Mouse (Mus musculus) T-helper 2 cell (primary cell): Measurements from ENCODE around the gene Glt8d2.

Experiments used
- in situ Hi-C: fragments of 300-600 bp; cut with MboI, MseI; formaldehyde crosslinking; loops from one replicate; pipeline ENCODE4 v1.15.1; 2025; ENCODE audit warnings: high pct_unique_total_duplicates

Gene Glt8d2

DNA sequence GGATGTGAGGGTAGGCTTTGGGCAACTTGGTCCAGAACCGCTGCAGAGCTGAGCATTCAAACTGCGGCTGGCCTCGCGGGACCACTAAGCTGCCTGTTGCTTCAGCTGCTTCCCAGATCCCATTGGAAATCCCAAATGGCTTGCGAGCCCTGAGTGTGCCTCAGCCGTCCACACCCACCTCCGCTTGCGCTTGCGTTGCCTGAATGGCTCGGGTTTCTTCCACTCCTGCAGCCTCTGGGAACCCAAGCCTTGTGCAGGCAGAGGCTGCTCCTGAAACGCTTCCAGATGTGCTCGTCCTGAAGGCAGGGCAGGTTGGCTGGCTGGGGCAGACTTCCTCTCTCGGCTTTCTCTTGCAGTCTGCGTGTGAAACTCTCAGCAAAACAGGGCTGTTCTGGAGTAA is at the start of gene Glt8d2:
Glt8d2 (minus strand) TSS at position 157 of the 400 bp plus-strand sequence.
- in situ Hi-C loops: loop anchor here (10.0 kb wide), 1 partner anchor 1106 kb away; no protein-coding TSS in a partner anchor

- in situ Hi-C loops: loop anchor here (10.0 kb wide), 1 partner anchor 1115 kb away; no protein-coding TSS in a partner anchor
Observed at GRCm38 (mm10) chr10:82699296-82699941, 9.0 kb upstream of the Glt8d2 start.

GRCm38 (mm10) chr10:82698712-82699261 is 8.3 kb upstream of the Glt8d2 start:
- in situ Hi-C loops: loop anchor here (10.0 kb wide), 1 partner anchor 1114 kb away; no protein-coding TSS in a partner anchor

DNA sequence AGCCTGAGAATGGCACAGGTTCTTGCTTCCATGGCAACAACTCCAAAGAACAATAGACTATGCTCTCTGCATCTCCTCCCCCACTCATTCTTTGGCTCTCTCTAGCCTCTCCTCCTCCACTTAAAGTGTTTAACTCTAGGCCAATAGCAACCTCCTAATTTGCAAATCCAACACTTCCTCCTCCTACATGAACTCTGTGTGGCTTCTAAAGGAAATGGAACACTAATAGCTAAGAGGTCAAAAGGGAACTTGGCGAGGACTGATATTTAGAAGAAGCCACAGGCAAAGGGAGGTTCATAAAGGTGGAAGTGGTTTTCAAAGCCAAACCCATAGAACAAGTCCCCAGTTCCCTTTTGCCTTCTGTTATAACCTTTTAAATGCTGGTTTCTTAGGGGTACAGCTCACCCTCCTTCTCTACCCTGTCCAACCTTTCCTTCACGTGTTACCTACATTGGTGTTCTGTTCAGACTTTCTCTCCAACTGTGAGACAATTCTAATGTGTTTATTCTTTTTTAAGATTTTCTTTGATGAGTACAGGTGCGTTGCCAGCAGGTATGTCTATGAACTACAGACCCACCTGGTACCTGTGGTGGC is 7.0 kb upstream of the Glt8d2 start:
- in situ Hi-C loops: loop anchor here (10.0 kb wide), 1 partner anchor 1113 kb away; no protein-coding TSS in a partner anchor

- in situ Hi-C loops: loop anchor here (10.0 kb wide), 1 partner anchor 1112 kb away; no protein-coding TSS in a partner anchor
Observed at GRCm38 (mm10) chr10:82696453-82697079, 6.1 kb upstream of the Glt8d2 start.

GRCm38 (mm10) chr10:82695956-82696355 is 5.5 kb upstream of the Glt8d2 start, which contains the start of gene Hcfc2:
Hcfc2 (plus strand) TSS chr10:82696160.
- in situ Hi-C loops: loop anchor here (10.0 kb wide), 1 partner anchor 1111 kb away; no protein-coding TSS in a partner anchor

GRCm38 (mm10) chr10:82689681-82690211 is 704 bp downstream of the Glt8d2 start:
- in situ Hi-C loops: loop anchor here (10.0 kb wide), 1 partner anchor 1105 kb away; no protein-coding TSS in a partner anchor

DNA sequence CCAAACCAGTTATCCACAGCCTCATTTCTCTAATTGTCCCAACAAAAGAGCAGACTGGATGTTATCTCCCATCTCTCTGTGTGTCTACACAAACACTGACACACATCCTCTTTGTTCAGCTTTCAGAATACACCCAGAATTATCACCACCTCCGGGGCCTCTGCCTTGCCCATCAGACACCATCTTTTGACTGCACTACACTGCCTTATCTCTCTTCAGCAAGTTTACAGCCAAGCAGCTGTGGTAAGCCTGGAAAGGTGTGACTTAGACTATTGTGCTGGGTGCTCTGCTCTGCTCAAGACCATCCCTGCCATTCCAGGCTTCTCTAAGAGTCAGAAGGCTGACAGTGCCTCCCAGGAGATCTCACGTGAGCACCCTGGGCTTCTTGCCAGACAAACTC is 5.0 kb downstream of the Glt8d2 start:
- in situ Hi-C loops: no loop called here

GRCm38 (mm10) chr10:82681639-82682038 is 8.8 kb downstream of the Glt8d2 start:
- in situ Hi-C loops: loop anchor here (5.0 kb wide), 1 partner anchor 84 kb away; no protein-coding TSS in a partner anchor

- in situ Hi-C loops: loop anchor here (5.0 kb wide), 1 partner anchor 83 kb away; no protein-coding TSS in a partner anchor
Observed at GRCm38 (mm10) chr10:82680769-82681168, 9.7 kb downstream of the Glt8d2 start.

GRCm38 (mm10) chr10:82676949-82677348 is 13.5 kb downstream of the Glt8d2 start:
- in situ Hi-C loops: no loop called here

GRCm38 (mm10) chr10:82670205-82670604 is 20.2 kb downstream of the Glt8d2 start:
- in situ Hi-C loops: no loop called here

DNA sequence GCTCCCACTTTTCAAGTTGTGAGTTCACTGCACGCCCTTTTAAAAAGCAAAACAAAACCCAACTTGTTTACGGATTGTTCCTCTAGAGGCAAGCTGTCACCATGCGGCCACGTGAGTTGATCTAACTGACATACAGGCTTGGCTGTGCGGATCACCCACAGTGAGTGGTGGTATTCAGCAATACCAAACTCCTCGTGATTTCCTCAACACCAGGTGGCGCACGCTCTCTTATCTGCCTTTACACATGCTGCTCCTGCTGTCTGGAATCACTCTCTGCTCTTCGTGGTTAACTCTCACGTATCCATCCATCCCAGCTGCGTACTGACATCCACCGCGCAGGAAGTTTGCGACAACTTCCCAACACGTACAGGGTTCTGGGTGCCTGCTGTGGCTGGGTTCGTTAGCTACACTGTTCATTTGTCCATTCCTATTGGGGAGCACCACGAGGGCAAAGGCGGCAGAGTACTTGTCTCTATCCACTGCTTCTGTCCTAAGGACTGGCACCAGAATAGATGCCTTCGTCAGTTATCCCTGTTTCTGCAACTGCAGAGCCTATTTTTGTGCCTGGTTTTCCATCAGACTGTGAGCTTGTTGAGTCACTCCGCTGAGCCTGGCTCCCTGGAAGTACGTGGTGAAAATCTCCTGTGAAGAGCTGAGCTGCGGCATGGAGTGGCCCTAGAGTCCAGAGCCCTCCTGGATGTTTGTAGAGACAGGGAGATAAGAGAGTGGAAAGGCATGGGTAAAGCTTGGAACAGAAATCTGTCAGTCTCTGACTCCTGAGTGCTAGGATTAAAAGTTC is 23.8 kb downstream of the Glt8d2 start:
- in situ Hi-C loops: no loop called here

DNA sequence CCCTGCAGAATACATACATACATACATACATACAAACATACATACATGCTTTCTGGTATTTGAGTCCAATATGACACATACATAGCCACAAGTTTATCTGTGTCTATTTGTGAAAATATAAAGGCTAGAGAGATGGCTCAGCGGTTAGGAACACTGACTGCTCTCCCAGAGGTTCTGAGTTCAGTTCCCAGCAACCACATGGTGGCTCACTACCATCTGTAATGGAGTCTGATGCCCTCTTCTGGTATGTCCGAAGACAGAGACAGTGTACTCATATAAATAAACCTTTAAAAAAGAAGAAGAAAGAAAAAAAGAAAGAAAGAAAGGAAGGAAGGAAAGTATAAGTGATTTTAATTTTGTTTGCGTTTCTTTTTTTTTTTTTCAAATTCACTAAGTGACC is 24.5 kb downstream of the Glt8d2 start:
- in situ Hi-C loops: no loop called here

DNA sequence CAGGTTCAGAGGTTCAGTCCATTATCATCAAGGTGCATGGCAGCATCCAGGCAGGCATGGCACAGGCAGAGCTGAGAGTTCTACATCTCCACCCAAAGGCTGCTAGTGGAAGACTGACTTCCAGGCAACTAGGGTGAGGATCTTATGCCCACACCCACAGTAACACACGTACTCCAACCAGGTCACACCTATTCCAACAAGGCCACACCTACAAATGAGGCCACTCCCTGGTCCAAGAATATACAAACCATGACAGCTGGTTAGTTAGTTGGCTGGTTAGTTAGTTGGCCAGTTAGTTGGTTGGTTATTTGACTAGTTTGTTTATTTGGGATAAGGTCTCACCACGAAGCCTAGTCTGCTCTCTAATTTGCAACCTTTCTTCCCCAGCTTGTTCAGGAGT is 27.2 kb downstream of the Glt8d2 start:
- in situ Hi-C loops: no loop called here

- in situ Hi-C loops: no loop called here
Observed at GRCm38 (mm10) chr10:82662267-82662990, 28.0 kb downstream of the Glt8d2 start.

DNA sequence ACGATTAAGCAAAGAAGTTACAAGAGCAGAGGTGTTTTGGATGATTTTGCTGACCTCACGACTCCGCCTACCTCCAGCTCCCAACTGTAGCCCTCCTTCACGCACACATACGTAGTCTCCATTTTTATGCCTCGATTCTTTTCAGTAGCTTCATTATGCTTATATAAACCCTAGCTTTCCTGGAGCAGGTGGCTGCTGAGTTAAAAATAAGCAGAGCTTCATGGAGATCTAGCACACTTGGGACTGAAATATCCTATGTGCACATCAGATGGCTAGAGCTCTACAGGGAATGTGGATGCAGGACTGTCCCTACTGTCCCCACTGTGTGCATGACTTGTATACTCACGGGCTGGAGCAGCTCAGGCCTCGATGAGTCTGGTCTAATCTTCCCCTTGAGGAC is 28.6 kb downstream of the Glt8d2 start:
- in situ Hi-C loops: no loop called here

- in situ Hi-C loops: no loop called here
Observed at GRCm38 (mm10) chr10:82654581-82654980, 35.9 kb downstream of the Glt8d2 start.

DNA sequence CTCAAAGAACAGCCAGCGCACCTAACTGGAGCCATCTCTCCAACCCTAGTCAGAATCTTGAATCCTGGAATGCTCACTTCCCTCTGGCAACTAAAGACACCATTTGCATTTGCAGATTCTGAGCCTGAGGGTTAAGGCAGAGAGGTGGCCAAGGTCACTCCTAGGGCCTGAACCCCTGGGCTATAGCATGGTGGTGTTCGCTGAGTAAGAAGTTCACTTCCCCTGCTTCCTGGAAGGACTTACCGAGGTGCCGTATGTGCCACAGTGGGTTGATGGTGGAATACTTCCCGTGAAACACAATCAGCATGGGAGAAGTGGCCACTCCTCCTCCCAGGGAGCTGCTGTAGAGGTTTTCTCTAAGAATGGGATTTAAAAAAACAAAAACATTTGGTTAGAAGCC is 37.8 kb downstream of the Glt8d2 start:
- in situ Hi-C loops: no loop called here

DNA sequence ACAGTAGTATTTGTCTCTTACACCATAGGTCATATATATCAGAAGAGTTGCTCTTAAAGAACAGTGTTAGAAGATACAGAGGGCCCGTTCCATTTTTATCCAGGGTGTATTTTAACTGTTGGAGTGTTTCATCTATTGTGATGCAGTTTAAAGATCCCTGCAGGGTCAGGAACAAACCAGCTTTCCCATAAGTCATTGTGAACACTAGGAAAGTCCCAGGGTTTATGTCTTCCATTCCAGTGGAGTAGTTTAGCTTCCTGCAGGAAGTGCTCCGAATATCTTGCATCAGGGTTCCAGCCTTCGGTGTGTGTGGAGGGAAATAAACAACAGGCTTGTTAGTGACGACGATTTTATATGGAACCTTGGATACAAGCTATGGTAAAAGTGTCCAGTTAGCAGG is 39.2 kb downstream of the Glt8d2 start:
- in situ Hi-C loops: no loop called here
